Mouse (Mus musculus): ENCODE results near the gene Hspb2. TPM values are rescaled to one million over a fixed set of nuclear protein-coding genes. Genes with fewer than 3 reads are reported as not detected.

Hspb2 gene
- total and polyA plus RNA-seq, 3 experiments: not detected

DNA sequence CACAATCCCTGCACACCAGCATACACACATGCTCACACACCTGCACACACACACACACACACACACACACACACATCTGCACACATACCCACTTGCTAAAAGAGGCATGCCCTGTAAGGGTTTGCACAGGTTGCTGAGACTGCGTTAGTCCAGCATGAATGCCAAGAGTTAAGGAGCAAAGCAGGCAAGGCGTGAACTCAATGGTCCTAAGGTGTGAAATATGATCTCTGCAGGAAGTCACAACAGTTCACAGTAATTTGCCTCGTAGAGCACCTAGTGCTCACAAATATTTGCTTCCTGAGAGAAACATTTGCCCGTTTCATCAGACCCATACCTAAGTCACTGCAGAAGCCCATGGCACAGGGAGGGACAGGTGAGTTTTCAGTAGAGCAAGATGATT lies 38.0 kb downstream of the Hspb2 start:
- TF ChIP-seq MXI1 (IDR thresholded peaks at IDR 0.05; ENCODE audit: low read depth, low read length): no peak
- TF ChIP-seq NRF1 (IDR thresholded peaks at IDR 0.05; ENCODE audit: insufficient read depth, low read depth, low read length, poor library complexity, severe bottlenecking): no peak
- no peak for TF ChIP-seq TCF12 (IDR thresholded peaks at IDR 0.05; ENCODE audit: low read depth, low read length)
- no peak for TF ChIP-seq CHD1 (IDR thresholded peaks at IDR 0.05; ENCODE audit: low read depth, low read length)
- TF ChIP-seq JUND (IDR thresholded peaks at IDR 0.05; ENCODE audit: low read depth, low read length): no peak
- no peak for TF ChIP-seq E2F4 (IDR thresholded peaks at IDR 0.05; ENCODE audit: borderline replicate concordance, low read depth, low read length)
- no peak for TF ChIP-seq ZMIZ1 (IDR thresholded peaks at IDR 0.05; ENCODE audit: low read depth, low read length)
- no peak for TF ChIP-seq MYB (IDR thresholded peaks at IDR 0.05; ENCODE audit: low read depth, low read length)
- TF ChIP-seq CTCF (IDR thresholded peaks at IDR 0.05 in 2 of 3, conservative IDR thresholded peaks at IDR 0.05 in 1 of 3; ENCODE audit: control insufficient read depth in 1 of 3, insufficient read depth in 1 of 3, low read depth in 2 of 3, low read length in 3 of 3, poor library complexity in 1 of 3, severe bottlenecking in 1 of 3): no peak
- TF ChIP-seq BHLHE40 (IDR thresholded peaks at IDR 0.05; ENCODE audit: borderline replicate concordance, low read depth, low read length): no peak
- no peak for TF ChIP-seq TAL1 (IDR thresholded peaks at IDR 0.05; ENCODE audit: low read length)
- no peak for TF ChIP-seq KAT2A (conservative IDR thresholded peaks at IDR 0.05; ENCODE audit: low read depth, low read length)
- TF ChIP-seq SIN3A (IDR thresholded peaks at IDR 0.05; ENCODE audit: low read length): no peak
- TF ChIP-seq RAD21 (IDR thresholded peaks at IDR 0.05; ENCODE audit: low read depth, low read length): no peak
- no peak for TF ChIP-seq USF2 (IDR thresholded peaks at IDR 0.05; ENCODE audit: borderline replicate concordance in 1 of 2, insufficient read depth in 1 of 2, low read depth in 1 of 2, low read length in 2 of 2)
- no peaks in the 10 kb centered on the region for H3K9me3 ChIP-seq (replicated peaks; ENCODE audit: insufficient read depth, low read length)
- H3K36me3 ChIP-seq (ENCODE audit: control insufficient read depth in 1 of 2, insufficient read depth in 2 of 2, low read length in 2 of 2): no peaks in the 10 kb centered on the region
- H3K4me3 ChIP-seq (ENCODE audit: control insufficient read depth in 1 of 2, insufficient read depth in 1 of 2, low read depth in 2 of 2, low read length in 2 of 2): no peak overlapping the region
- H3K4me1 ChIP-seq (ENCODE audit: control insufficient read depth in 1 of 2, insufficient read depth in 2 of 2, low read length in 2 of 2): no peaks in the 10 kb centered on the region
- H3K79me2 ChIP-seq (ENCODE audit: control insufficient read depth, insufficient read depth, low read length, poor library complexity): no peaks in the 10 kb centered on the region
- no peak for DNase-seq (ENCODE audit: low read depth, low spot score)
- H3K27ac ChIP-seq (ENCODE audit: control insufficient read depth, low read depth, low read length): no peak overlapping the region
- H3K27me3 ChIP-seq (ENCODE audit: control insufficient read depth in 1 of 2, insufficient read depth in 2 of 2, low read length in 2 of 2): peaks cover 6 to 17% of the 10 kb centered on the region in 2 experiments; a peak in 3 of 4 replicates
- H3K9ac ChIP-seq (ENCODE audit: control insufficient read depth, low read depth, low read length, poor library complexity, severe bottlenecking): no peak overlapping the region

DNA sequence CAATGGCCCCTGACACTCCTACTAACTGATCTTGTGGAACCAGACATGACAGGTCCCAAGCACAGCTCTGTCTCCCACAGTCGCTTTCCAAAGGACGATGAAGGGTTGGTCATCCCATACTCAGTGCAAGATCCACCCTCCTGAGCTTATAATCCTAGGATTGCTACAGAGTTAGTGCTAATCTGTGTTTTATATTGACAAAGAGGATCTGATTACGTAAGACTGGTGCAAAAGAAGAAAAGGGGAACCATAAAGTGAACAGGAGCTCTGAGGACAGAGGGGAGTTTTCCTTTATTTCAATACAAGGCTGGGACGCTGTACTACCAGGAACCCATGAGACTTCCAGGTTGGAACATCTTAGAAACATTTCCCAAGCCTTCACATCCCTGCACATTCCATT lies 40.8 kb downstream of the Hspb2 start:
- peak; percentile 11 for DNase-seq (ENCODE audit: low read depth, low spot score)
- Histone ChIP-seq H3K4me3 (ENCODE audit: control insufficient read depth in 1 of 2, insufficient read depth in 1 of 2, low read depth in 2 of 2, low read length in 2 of 2) (no peak overlapping the region), H3K36me3 (ENCODE audit: control insufficient read depth in 1 of 2, insufficient read depth in 2 of 2, low read length in 2 of 2) (no peaks in the 10 kb centered on the region), H3K27ac (ENCODE audit: control insufficient read depth, low read depth, low read length) (no peak overlapping the region), H3K79me2 (ENCODE audit: control insufficient read depth, insufficient read depth, low read length, poor library complexity) (no peaks in the 10 kb centered on the region), H3K27me3 (ENCODE audit: control insufficient read depth in 1 of 2, insufficient read depth in 2 of 2, low read length in 2 of 2) (peaks cover 2 to 10% of the 10 kb centered on the region in 2 experiments; a peak in 3 of 4 replicates), H3K9me3 (replicated peaks; ENCODE audit: insufficient read depth, low read length) (no peaks in the 10 kb centered on the region), H3K4me1 (ENCODE audit: control insufficient read depth in 1 of 2, insufficient read depth in 2 of 2, low read length in 2 of 2) (no peaks in the 10 kb centered on the region), H3K9ac (ENCODE audit: control insufficient read depth, low read depth, low read length, poor library complexity, severe bottlenecking) (no peak overlapping the region)
- TF ChIP-seq CHD1 (IDR thresholded peaks at IDR 0.05; ENCODE audit: low read depth, low read length): no peak
- TF ChIP-seq MYC (IDR thresholded peaks at IDR 0.05; ENCODE audit: low read depth, low read length): no peak
- no peak for TF ChIP-seq MEF2A (IDR thresholded peaks at IDR 0.05; ENCODE audit: extremely low read depth, insufficient replicate concordance, low read depth, low read length, poor library complexity, severe bottlenecking)
- TF ChIP-seq POLR2A (IDR thresholded peaks at IDR 0.05; ENCODE audit: control insufficient read depth in 1 of 2, insufficient read depth in 1 of 2, low read depth in 1 of 2, low read length in 2 of 2, poor library complexity in 1 of 2): no peak

Measured in MEL (cell line).